Mouse (Mus musculus) G1E-ER4 (cell line): ENCODE measurements around the gene Uba3. TPM values are rescaled to one million over a fixed set of nuclear protein-coding genes. Genes with fewer than 3 reads are reported as not detected.

ENCODE experiments used
- GATA1 ChIP-seq: IDR thresholded peaks from one replicate; pipeline ENCODE4 v1.8.0; 2012; ENCODE audit warnings: low read length, inconsistent platforms
- polyA plus RNA-seq: library from polyadenylated mRNA; stranded (reverse); fragments of >175 nt; gene quantifications from 2 replicates; pipeline ENCODE4 v1.2.3, GENCODE M21; 2012

Uba3 gene
- polyA plus RNA-seq, 1 experiment, result 10.6 TPM

- no peak for TF ChIP-seq GATA1
Observed at GRCm38 (mm10) chr6:97178491-97179366, 26.7 kb downstream of the Uba3 start, which contains the start of gene Tmf1. Gene Tmf1 (minus strand): TSS chr6:97179122.

GRCm38 (mm10) chr6:97175716-97176115 is 29.7 kb downstream of the Uba3 start:
- TF ChIP-seq GATA1, result no peak

DNA sequence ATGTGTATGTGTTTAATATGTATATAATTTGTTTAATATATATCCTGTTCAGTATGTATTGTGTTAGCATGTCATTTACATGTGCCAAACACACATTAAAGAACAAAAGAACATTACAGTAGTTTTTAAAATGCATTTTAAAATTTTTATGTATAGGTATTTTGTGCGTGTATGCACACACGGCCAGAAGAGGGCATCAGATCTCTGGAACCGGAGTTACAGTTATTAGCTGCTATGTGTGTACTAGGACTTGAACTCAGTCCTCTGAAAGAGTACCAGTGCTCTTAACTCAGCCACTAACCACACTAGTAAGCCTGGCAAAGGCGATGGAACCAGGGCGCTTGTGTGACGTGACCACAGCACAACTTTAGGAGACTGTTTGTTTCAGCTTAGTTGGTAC is 55.3 kb downstream of the Uba3 start:
- no peak for TF ChIP-seq GATA1

DNA sequence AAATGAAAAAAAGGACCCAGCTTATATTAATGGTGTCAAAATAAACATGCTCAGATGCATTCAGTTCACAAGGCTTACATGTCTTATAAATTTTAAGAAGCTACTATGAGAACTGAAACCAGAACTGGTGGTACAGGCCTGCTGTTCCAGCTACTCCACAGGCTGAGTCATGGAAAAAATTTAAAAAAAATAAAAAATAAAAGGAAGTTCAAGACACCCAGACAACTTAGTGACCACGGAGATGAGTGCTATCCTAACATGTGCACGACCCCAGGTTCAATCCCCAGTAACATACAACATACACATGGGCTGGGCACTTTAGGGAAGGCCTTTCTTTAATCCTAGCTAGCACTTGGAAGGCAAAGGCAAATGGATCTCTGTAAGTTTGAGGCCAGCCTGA is 55.7 kb downstream of the Uba3 start:
- no peak for TF ChIP-seq GATA1

DNA sequence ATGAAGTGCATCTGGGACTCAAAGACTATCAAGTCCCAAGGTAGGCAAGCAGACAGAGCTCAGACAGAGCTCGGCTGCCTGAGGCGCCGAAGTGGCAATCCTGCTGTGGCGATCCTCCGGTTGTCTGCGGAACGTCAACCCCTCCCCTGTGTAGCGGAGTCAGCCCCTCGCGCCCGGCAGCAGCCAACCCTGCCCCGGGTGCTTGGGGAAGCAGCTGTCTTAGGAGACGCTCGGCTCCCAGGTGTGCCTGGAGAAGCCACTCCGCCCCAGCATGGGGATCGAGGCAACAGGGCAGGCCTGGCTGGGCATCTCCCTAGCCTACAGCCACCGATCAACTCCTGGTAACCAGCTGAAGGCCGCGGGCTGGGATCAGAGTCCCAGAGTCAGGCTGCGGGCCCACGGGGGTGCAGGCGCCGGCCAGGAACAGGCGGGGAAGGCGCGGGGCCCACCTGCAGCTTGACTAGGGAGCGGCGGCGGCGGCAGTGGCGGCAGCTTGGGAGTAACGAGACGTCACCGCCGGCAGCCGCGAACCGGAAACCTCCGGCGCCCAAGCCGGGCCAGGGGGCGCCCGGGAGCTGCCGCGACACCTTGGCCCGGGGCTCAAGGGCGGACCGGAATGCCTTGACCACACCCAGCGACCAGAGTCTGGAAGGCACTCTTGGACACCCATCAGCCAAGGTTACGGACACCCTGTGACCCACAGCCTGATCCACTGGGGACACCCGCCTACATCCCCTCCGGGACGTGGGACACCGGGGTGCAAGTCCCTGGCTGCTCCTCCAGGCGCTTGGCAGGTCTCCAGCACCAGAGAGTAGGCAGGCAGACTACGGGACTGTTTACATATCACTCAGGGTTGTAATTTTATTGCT is 56.8 kb downstream of the Uba3 start, which contains the start of gene Eogt:
Gene Eogt (minus strand): TSS at position 800 of the 869 bp plus-strand sequence.
- TF ChIP-seq GATA1, result no peak

DNA sequence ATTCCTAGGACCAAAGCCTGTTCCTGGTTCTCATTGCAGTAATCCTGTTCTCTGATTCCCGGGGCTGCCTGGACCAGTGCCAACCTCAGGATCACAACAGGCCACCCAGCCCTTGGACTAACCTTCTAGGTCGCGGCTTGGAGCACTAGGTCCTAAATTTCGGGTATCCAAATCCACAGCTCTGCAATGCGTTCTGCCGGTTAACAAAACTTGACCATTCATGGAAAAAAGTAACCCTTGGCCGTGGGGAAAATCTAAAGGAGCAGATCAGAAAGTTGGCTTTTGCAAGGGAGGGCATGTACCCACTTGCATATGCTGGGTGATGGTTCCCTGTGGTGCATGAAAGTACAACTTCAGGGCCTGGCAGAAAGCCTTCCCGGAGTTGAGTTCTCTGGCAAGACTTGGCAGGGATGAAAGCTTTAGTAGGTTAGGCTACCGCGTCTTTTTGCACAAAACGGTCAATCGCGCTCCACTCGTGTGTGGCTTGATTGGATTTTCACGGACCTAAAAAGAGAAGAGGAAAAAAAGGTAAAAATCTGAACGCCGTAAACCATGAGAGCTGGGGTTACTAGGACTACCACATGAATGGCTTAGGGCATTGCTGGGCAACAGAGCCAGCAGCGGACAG is 57.6 kb downstream of the Uba3 start:
- no peak for TF ChIP-seq GATA1

DNA sequence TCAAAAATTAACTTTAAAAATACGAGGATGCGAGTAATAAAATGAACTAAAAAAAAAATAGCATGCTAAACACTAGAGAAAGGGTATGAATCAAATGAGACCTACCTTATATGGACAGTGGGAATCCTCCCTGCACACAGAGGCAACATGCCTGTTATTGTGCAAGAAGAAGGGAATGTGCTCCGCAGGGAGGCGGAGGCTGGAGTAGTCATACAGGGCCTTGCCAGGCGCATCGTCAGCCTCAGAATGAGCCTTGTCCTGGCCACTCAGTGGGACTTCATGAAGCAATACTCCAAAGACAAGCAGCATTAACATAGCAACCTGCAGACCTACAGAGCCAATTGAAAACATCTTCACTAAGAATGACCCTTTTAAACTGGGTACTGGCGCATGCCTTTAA is 60.3 kb downstream of the Uba3 start:
- no peak for TF ChIP-seq GATA1

- TF ChIP-seq GATA1, result no peak
Observed at GRCm38 (mm10) chr6:97144359-97144758, 61.1 kb downstream of the Uba3 start.

DNA sequence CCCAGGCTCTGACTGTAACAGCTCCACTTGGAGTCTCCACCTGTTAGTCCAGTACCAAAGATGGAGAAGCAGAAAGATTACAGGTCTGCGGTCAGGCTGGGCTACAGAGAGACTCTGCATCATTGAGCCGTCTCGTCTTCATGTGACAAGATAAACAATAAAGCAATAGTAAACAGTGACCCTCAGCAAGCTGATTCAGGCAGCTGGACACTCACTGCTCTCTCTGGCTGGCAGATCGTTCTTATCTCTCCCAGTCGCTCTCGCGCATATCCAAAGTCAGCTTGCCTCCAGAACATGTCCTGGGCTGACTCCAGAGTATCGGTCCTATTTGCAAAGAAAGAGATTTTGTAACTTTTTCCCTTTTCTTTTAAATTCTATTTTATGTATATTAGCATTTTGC is 62.8 kb downstream of the Uba3 start:
- no peak for TF ChIP-seq GATA1

DNA sequence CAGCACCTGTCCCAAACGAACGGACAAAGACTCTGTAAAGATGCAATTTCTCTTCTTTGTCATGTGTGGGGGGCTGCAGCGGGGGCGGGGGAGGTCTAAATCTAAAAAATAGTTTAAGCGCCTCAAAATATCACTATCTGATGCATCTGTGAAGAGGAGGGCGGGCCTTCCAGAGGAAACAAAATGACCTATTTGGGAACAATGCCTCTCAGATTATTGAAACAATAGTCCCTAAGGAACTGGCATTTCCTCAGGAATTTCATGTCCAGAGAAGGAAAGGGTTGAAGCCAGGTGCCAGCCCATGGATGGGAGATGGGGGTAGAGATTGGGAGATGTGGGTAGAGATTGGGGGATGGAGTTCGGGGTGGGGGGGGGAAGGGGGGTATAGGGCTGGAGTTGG is 63.6 kb downstream of the Uba3 start:
- no peak for TF ChIP-seq GATA1

Other genes starting within 250 kb of the Uba3 start
- not detected in 2 replicates for gene Fam19a4, start 145.2 kb downstream of the Uba3 start, polyA plus RNA-seq
- gene Eogt, start 56.5 kb downstream of the Uba3 start, polyA plus RNA-seq, result 0.49 and 0.66 TPM in 2 replicates
- gene Tmf1, start 26.5 kb downstream of the Uba3 start, polyA plus RNA-seq, result 4.8 and 6.5 TPM in 2 replicates
- gene Arl6ip5, start 5.0 kb upstream of the Uba3 start, polyA plus RNA-seq, result 11.6 and 30.5 TPM in 2 replicates
- gene Lmod3, start 47.1 kb upstream of the Uba3 start, polyA plus RNA-seq, result not detected in 2 replicates